In genomic region chr5:136792541-136792940, GRCm38 (mm10) we compare ENCODE assay signal across 19 mouse cellular contexts.
A peak's percentile ranks its signal among the peaks of the same experiment; 100 is the strongest.
DNase-seq lines count a peak whose midpoint lies in the region; ATAC-seq lines count a peak whose summit lies in the region.
"Had no signal": no experiment of that assay in that cellular context is flagged by ENCODE, and none has a peak within 500 bp of the region (broad histone marks: within the 10 kb centered on the region; RNA-seq: fewer than 3 reads in every experiment).

No protein-coding gene starts in this region.

- peaks cover 14% of the 10 kb centered on the region for H3K4me1 ChIP-seq in forebrain, embryonic 12.5 days
- peaks cover 10% of the 10 kb centered on the region for H3K4me1 ChIP-seq in forebrain, embryonic 15.5 days
- peaks cover 3% of the 10 kb centered on the region; the same call in 1 of the 2 replicates for H3K4me1 ChIP-seq in embryonic facial prominence, embryonic 11.5 days (ENCODE audit: control insufficient read depth, insufficient read depth, low read length)
- peaks cover 36% of the 10 kb centered on the region for H3K4me1 ChIP-seq in embryonic facial prominence, embryonic 15.5 days
- H3K4me1 ChIP-seq in limb, embryonic 13.5 days: peaks cover 37% of the 10 kb centered on the region

- intact Hi-C loops in gastrocnemius, postnatal 14 days (cut with DNase I; ENCODE audit: low total_unique reads): loop anchor here (5.0 kb wide), 1 partner anchor 90 kb away; the partner anchor contains the start of gene Col26a1

- H3K27me3 ChIP-seq in forebrain, embryonic 12.5 days: no peaks in the 10 kb centered on the region
- no peaks in the 10 kb centered on the region for H3K27me3 ChIP-seq in forebrain, embryonic 15.5 days
- H3K27me3 ChIP-seq in embryonic facial prominence, embryonic 11.5 days (ENCODE audit: control insufficient read depth, insufficient read depth, low read length): no peaks in the 10 kb centered on the region
- no peaks in the 10 kb centered on the region for H3K27me3 ChIP-seq in embryonic facial prominence, embryonic 15.5 days
- no peaks in the 10 kb centered on the region for H3K27me3 ChIP-seq in limb, embryonic 13.5 days
- H3K27me3 ChIP-seq: intestine, embryonic 15.5 days had no signal

- H3K36me3 ChIP-seq in forebrain, embryonic 12.5 days (replicated peaks): no peaks in the 10 kb centered on the region
- no peaks in the 10 kb centered on the region for H3K36me3 ChIP-seq in forebrain, embryonic 15.5 days
- no peaks in the 10 kb centered on the region for H3K36me3 ChIP-seq in embryonic facial prominence, embryonic 11.5 days (replicated peaks; ENCODE audit: control insufficient read depth, insufficient read depth, low read depth, low read length)
- no peaks in the 10 kb centered on the region for H3K36me3 ChIP-seq in embryonic facial prominence, embryonic 15.5 days
- H3K36me3 ChIP-seq in limb, embryonic 13.5 days: peaks cover 12% of the 10 kb centered on the region
- H3K36me3 ChIP-seq: intestine, embryonic 15.5 days had no signal

- no peak overlapping the region for H3K9ac ChIP-seq in forebrain, embryonic 12.5 days
- H3K9ac ChIP-seq in forebrain, embryonic 15.5 days (replicated peaks): no peak overlapping the region
- H3K9ac ChIP-seq in embryonic facial prominence, embryonic 11.5 days (replicated peaks; ENCODE audit: low read length): no peak overlapping the region
- H3K9ac ChIP-seq in embryonic facial prominence, embryonic 15.5 days: no peak overlapping the region
- H3K9ac ChIP-seq in limb, embryonic 13.5 days: no peak overlapping the region
- H3K9ac ChIP-seq: hindbrain, embryonic 14.5 days; intestine, embryonic 15.5 days had no signal

- no peak overlapping the region for H3K4me2 ChIP-seq in forebrain, embryonic 12.5 days
- H3K4me2 ChIP-seq in forebrain, embryonic 15.5 days (replicated peaks): no peak overlapping the region
- no peak overlapping the region for H3K4me2 ChIP-seq in embryonic facial prominence, embryonic 11.5 days (ENCODE audit: low read depth, low read length)
- H3K4me2 ChIP-seq in embryonic facial prominence, embryonic 15.5 days (replicated peaks): no peak overlapping the region
- H3K4me2 ChIP-seq in limb, embryonic 13.5 days (replicated peaks): peak overlapping the region; percentile 19; the same call in 1 of the 2 replicates
- H3K4me2 ChIP-seq: hindbrain, embryonic 14.5 days; intestine, embryonic 15.5 days had no signal

- H3K27ac ChIP-seq in forebrain, embryonic 12.5 days: peak overlapping the region; percentile 19; the same call in 1 of the 2 replicates
- H3K27ac ChIP-seq in forebrain, embryonic 15.5 days (replicated peaks): no peak overlapping the region
- H3K27ac ChIP-seq in embryonic facial prominence, embryonic 11.5 days (replicated peaks; ENCODE audit: low read depth, low read length): 0 out of 2 replicates have a peak overlapping the region, but pooled peaks have one; percentile 8
- H3K27ac ChIP-seq in embryonic facial prominence, embryonic 15.5 days (replicated peaks): peak overlapping the region; percentile 81
- peak overlapping the region; percentile 89 for H3K27ac ChIP-seq in limb, embryonic 13.5 days
- H3K27ac ChIP-seq: heart, embryonic 10.5 days; hindbrain, embryonic 14.5 days; intestine, embryonic 15.5 days had no signal

- DNase-seq in embryonic facial prominence, embryonic 11.5 days (ENCODE audit: low spot score): no peak
- no peak for DNase-seq in layer of hippocampus, adult 9-11 months
- no peak for DNase-seq in gastrocnemius, postnatal 14 days
- DNase-seq: adrenal gland, postnatal 10 days; cerebellum, adult 11-12 months; cerebellum, adult 9-11 months; cerebellum, postnatal 36 days; heart, adult 18-20 months; heart, postnatal 10 days; heart, postnatal 4 days had no signal

- ATAC-seq in forebrain, embryonic 12.5 days (ENCODE audit: low FRiP score): no peak
- no peak for ATAC-seq in forebrain, embryonic 15.5 days (replicated peaks)
- ATAC-seq in embryonic facial prominence, embryonic 11.5 days (replicated peaks; ENCODE audit: insufficient number of reproducible peaks, low FRiP score, low TSS enrichment, low read depth): no peak
- no peak; the same call in 1 of the 2 replicates for ATAC-seq in embryonic facial prominence, embryonic 15.5 days (ENCODE audit: insufficient number of reproducible peaks, low FRiP score, low TSS enrichment, low read depth)
- peak; percentile 25; the same call in 1 of the 2 replicates for ATAC-seq in limb, embryonic 13.5 days (ENCODE audit: low FRiP score, low read depth)
- ATAC-seq in megakaryocyte-erythroid progenitor cell, adult 5-6 weeks (replicated peaks; ENCODE audit: low FRiP score, low TSS enrichment, poor library complexity, severe bottlenecking): no peak
- ATAC-seq: intestine, embryonic 15.5 days had no signal

- 0 out of 2 replicates have a peak, but pooled peaks cover 3% of the 10 kb centered on the region for H3K9me3 ChIP-seq in forebrain, embryonic 12.5 days
- no peaks in the 10 kb centered on the region for H3K9me3 ChIP-seq in forebrain, embryonic 15.5 days
- H3K9me3 ChIP-seq in embryonic facial prominence, embryonic 11.5 days (replicated peaks; ENCODE audit: control insufficient read depth, low read length): no peaks in the 10 kb centered on the region
- no peaks in the 10 kb centered on the region for H3K9me3 ChIP-seq in embryonic facial prominence, embryonic 15.5 days (replicated peaks)
- no peaks in the 10 kb centered on the region for H3K9me3 ChIP-seq in limb, embryonic 13.5 days
- H3K9me3 ChIP-seq: intestine, embryonic 15.5 days had no signal

- WGBS in forebrain, embryonic 12.5 days: 89% methylated on average over 10 of the region's 10 CpGs
- 87% methylated on average over 10 of the region's 10 CpGs for WGBS in forebrain, embryonic 15.5 days
- WGBS in embryonic facial prominence, embryonic 11.5 days: 70% methylated on average over 10 of the region's 10 CpGs
- 45% methylated on average over 10 of the region's 10 CpGs for WGBS in embryonic facial prominence, embryonic 15.5 days
- 42% methylated on average over 10 of the region's 10 CpGs for WGBS in limb, embryonic 13.5 days

- H3K4me3 ChIP-seq in forebrain, embryonic 12.5 days (replicated peaks): no peak overlapping the region
- H3K4me3 ChIP-seq in forebrain, embryonic 15.5 days: no peak overlapping the region
- no peak overlapping the region for H3K4me3 ChIP-seq in embryonic facial prominence, embryonic 11.5 days (ENCODE audit: low read depth, low read length)
- H3K4me3 ChIP-seq in embryonic facial prominence, embryonic 15.5 days (replicated peaks): no peak overlapping the region
- no peak overlapping the region for H3K4me3 ChIP-seq in limb, embryonic 13.5 days
- H3K4me3 ChIP-seq: erythroblast, embryonic 14.5 days; heart, embryonic 10.5 days; intestine, embryonic 15.5 days had no signal
